In genomic region chr2:93956331-93956801, GRCm38 (mm10) we compare ENCODE assay signal across 8 mouse cellular contexts. TPM values are rescaled to one million over a fixed set of nuclear protein-coding genes. Genes with fewer than 3 reads are reported as not detected.
DNase-seq lines count a peak whose midpoint lies in the region; ATAC-seq lines count a peak whose summit lies in the region.

No protein-coding gene starts in this region.

- peaks cover 60% of the 10 kb centered on the region for H3K27me3 ChIP-seq in hindbrain, embryonic 13.5 days

- peak overlapping the region; percentile 98 for H3K4me2 ChIP-seq in hindbrain, embryonic 13.5 days

- WGBS in hindbrain, embryonic 13.5 days: under 1% methylated on average over 44 of the region's 44 CpGs

- ATAC-seq in hindbrain, embryonic 13.5 days (ENCODE audit: low FRiP score): peak; percentile 65

- peak overlapping the region; percentile 85 for H3K9ac ChIP-seq in hindbrain, embryonic 13.5 days

- H3K4me1 ChIP-seq in hindbrain, embryonic 13.5 days (replicated peaks): peaks cover 40% of the 10 kb centered on the region

- no peaks in the 10 kb centered on the region for H3K36me3 ChIP-seq in hindbrain, embryonic 13.5 days

- H3K9me3 ChIP-seq in hindbrain, embryonic 13.5 days: no peaks in the 10 kb centered on the region

- peak overlapping the region; percentile 76 for H3K27ac ChIP-seq in hindbrain, embryonic 13.5 days

- DNase-seq in adrenal gland, adult 2 months: peak; percentile 86
- DNase-seq in cerebellum, postnatal 14 days: peak; percentile 63 to 69
- peak; percentile 30 for DNase-seq in gastrocnemius, adult 18-20 months (ENCODE audit: low spot score)
- peak; percentile 71 to 76 for DNase-seq in layer of hippocampus, postnatal 36 days
- DNase-seq in lung, postnatal 25 days (ENCODE audit: low spot score): peak; percentile 26
- DNase-seq in right cerebral cortex, adult 2 months (ENCODE audit: low spot score in 2 of 2): peak; percentile 56 to 70
- DNase-seq in spleen, adult 12 weeks (ENCODE audit: low spot score): no peak

- H3K4me3 ChIP-seq in hindbrain, embryonic 13.5 days: peak overlapping the region; percentile 67

RNA-seq across cellular contexts. Expression of gene Gm13889, which starts 0.6 kb away (rescaled TPM):
- 10 to 100 TPM; 38.1 to 50.3 TPM for total RNA-seq in adrenal gland, adult 2 months (2021)
- 62.0 and 80.6 TPM in 2 replicates for polyA plus RNA-seq in adrenal gland, adult 2 months (2012; rRNA removed)
- total RNA-seq in gastrocnemius, adult 18-20 months (2021): 10 to 100 TPM in 1 of 2 experiments, 1 to 10 TPM in 1; 4.8 to 23.7 TPM
- 5.3 and 6.4 TPM in 2 replicates for polyA plus RNA-seq in hindbrain, embryonic 13.5 days (2015; fragmentation: Nextera tagmentation; extraction: Ambion mirVana)
- total RNA-seq in layer of hippocampus, postnatal 36 days (2021): 10 to 100 TPM; 52.1 to 59.2 TPM

RNA-seq across cellular contexts. Expression of gene Gm27027, which starts 39.8 kb away (rescaled TPM):
- total RNA-seq in adrenal gland, adult 2 months (2021): not detected
- polyA plus RNA-seq in adrenal gland, adult 2 months (2012; rRNA removed): not detected in 2 replicates
- total RNA-seq in gastrocnemius, adult 18-20 months (2021): under 1 TPM in 1 of 2 experiments, not detected in 1; 0.64 TPM
- polyA plus RNA-seq in hindbrain, embryonic 13.5 days (2015; fragmentation: Nextera tagmentation; extraction: Ambion mirVana): not detected in 2 replicates
- not detected for total RNA-seq in layer of hippocampus, postnatal 36 days (2021)

RNA-seq across cellular contexts. Expression of gene Alkbh3, which starts 54.2 kb away (rescaled TPM):
- 10 to 100 TPM; 51.6 to 53.7 TPM for total RNA-seq in adrenal gland, adult 2 months (2021)
- 35.9 and 45.8 TPM in 2 replicates for polyA plus RNA-seq in adrenal gland, adult 2 months (2012; rRNA removed)
- 10 to 100 TPM; 59.3 to 60.1 TPM for total RNA-seq in gastrocnemius, adult 18-20 months (2021)
- 46.3 and 48.5 TPM in 2 replicates for polyA plus RNA-seq in hindbrain, embryonic 13.5 days (2015; fragmentation: Nextera tagmentation; extraction: Ambion mirVana)
- 10 to 100 TPM; 21.5 to 29.7 TPM for total RNA-seq in layer of hippocampus, postnatal 36 days (2021)
